Mouse (Mus musculus) cortical plate, adult 2 months (tissue): ENCODE measurements around the gene Inpp5a. TPM values are rescaled to one million over a fixed set of nuclear protein-coding genes. Genes with fewer than 3 reads are reported as not detected.

Experiments used
- H3K27ac ChIP-seq: fragments of 200-500 bp; 2 replicates; pipeline ENCODE4 v1.5.1; 2012; ENCODE audit warnings: low read length, control low read depth, inconsistent platforms; ENCODE audit not compliant: insufficient read depth
- H3K4me1 ChIP-seq: fragments of 200-500 bp; 2 replicates; pipeline ENCODE4 v1.6.1; 2011; ENCODE audit warnings: low read length; ENCODE audit not compliant: control insufficient read depth, insufficient read depth
- H3K4me3 ChIP-seq: fragments of 200-500 bp; 2 replicates; pipeline ENCODE4 v1.5.1; 2011; ENCODE audit warnings: mild to moderate bottlenecking, low read length, control low read depth; ENCODE audit not compliant: insufficient read depth
- CTCF ChIP-seq: fragments of 200-500 bp; IDR thresholded peaks from 2 replicates; pipeline ENCODE4 v1.5.1; 2011; ENCODE audit warnings: mild to moderate bottlenecking, control low read depth, low read length; ENCODE audit not compliant: insufficient read depth; ENCODE audit errors: extremely low read depth
- POLR2A ChIP-seq: fragments of 200-500 bp; IDR thresholded peaks from 2 replicates; pipeline ENCODE4 v1.6.1; 2011; ENCODE audit warnings: mild to moderate bottlenecking, low read length, control low read depth; ENCODE audit not compliant: insufficient read depth; ENCODE audit errors: extremely low read depth
- polyA plus RNA-seq: library from polyadenylated mRNA; depleted of rRNA; stranded (reverse); fragments of >200 nt; gene quantifications from 2 replicates; pipeline ENCODE4 v1.2.3, GENCODE M21; 2012

Gene Inpp5a
- polyA plus RNA-seq, 1 experiment, result 27.8 TPM

GRCm38 (mm10) chr7:139360890-139361559, 27.9 kb upstream of the Inpp5a start:
- TF ChIP-seq POLR2A (no peak), CTCF (no peak)
- Histone ChIP-seq H3K27ac (no peak overlapping the region), H3K4me1 (peaks cover 14% of the 10 kb centered on the region), H3K4me3 (no peak overlapping the region)

- no peak overlapping the region for H3K27ac ChIP-seq
- H3K4me1 ChIP-seq, result peaks cover 14% of the 10 kb centered on the region
- H3K4me3 ChIP-seq, result no peak overlapping the region
- TF ChIP-seq CTCF, result no peak
- no peak for TF ChIP-seq POLR2A
Observed at GRCm38 (mm10) chr7:139361799-139362198, 27.1 kb upstream of the Inpp5a start.

GRCm38 (mm10) chr7:139362514-139362913, 26.4 kb upstream of the Inpp5a start:
- TF ChIP-seq CTCF (no peak), POLR2A (no peak)
- H3K27ac ChIP-seq, result no peak overlapping the region
- peaks cover 14% of the 10 kb centered on the region for H3K4me1 ChIP-seq
- no peak overlapping the region for H3K4me3 ChIP-seq

- Histone ChIP-seq H3K27ac (peak overlapping the region; percentile 22), H3K4me3 (no peak overlapping the region), H3K4me1 (peaks cover 16% of the 10 kb centered on the region)
- no peak for TF ChIP-seq CTCF
- TF ChIP-seq POLR2A, result no peak
Observed at GRCm38 (mm10) chr7:139363281-139364004, 25.5 kb upstream of the Inpp5a start.

DNA sequence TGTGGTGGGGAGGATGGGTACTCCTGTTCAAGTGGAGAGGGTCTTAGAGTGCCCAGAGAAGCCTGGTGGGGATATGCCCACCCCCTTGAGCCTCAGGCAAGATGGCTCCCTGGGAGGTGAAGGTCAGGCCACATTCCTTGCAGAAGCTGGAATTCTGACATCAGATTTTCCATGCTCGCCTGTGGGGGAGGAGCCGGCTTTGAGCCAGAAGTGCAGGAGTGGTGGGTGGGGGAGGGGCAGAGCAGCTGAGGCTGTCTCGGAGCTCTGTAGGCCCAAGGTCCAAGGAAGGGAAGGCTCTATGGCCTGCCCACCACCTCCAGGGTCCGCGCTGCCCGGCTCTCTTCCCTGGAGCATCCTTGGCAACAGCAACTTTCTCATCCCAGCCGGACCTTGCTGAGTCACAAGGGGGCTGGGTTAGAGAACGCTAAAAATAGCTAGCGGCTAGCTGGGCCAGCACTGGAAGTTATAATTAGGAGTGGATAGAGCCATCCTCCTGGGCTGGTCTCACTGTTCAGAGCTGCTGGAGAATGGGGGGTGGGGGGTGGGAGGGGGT, 24.8 kb upstream of the Inpp5a start:
- H3K4me1 ChIP-seq, result peaks cover 16% of the 10 kb centered on the region
- no peak for TF ChIP-seq CTCF
- TF ChIP-seq POLR2A, result no peak
- peak overlapping the region; percentile 22 for H3K27ac ChIP-seq
- no peak overlapping the region for H3K4me3 ChIP-seq

DNA sequence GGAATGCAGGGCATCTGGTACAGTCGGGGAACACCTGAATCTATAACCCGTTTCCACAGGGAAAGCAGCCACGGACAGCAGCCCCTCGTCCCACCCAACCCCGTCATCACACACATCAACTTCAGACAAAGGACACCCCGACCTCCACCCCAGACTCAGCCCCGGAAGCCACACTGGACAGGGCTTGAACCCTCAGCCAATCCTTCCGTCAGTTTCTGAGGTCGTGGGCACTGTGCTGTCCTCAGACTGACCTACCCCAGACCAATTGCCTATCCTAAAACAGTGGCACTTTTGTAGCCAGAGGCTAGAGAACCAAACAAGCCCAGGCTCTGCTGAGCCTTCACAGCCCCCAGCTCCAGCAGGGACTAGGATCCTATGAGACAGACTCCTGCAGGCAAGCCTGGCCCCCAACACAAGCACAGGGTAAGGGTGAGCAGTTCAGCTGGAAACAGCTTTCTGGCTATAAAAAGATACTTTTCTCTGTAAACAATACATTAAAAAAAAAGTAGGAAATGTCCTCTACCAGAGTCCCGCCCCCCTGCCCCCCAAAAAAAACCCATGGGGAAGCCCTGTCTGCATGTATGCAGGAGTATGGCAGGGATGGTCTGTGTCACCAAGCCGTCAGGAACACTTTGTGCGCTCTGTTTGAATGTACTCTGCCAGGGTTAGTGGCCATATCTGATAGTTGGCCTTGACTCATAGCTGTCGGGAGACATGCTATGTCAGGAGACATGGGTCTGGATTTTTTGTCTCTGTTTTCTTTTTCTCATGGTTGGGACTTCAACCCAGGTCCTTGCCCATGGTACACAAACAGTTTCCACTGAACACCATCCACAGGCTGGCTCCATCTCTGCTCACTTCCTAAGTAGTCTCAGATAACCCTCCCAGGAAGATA, 23.7 kb upstream of the Inpp5a start:
- no peak overlapping the region for H3K4me3 ChIP-seq
- H3K27ac ChIP-seq, result no peak overlapping the region
- TF ChIP-seq POLR2A (no peak), CTCF (no peak)
- peaks cover 16% of the 10 kb centered on the region for H3K4me1 ChIP-seq

DNA sequence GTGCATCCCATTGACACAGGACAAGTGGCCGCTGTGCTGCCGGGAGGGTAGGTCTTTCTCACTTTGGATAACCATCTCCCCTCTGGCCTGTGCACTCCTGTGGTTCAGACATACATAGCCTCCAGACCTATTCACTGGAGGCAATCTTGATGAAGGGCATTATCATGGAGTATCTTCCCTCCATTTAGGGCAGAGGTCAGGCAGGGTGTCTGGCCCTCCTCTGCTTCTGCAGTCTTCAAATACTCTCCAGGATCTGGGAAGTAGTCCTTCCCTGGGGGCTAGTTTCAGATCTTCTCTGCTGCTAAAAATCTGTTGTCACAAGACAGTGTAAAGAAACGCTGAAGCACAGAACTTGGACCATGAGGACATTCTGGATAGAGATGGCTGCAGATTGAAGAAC, 22.8 kb upstream of the Inpp5a start:
- TF ChIP-seq POLR2A, result no peak
- no peak for TF ChIP-seq CTCF
- no peak overlapping the region for H3K4me3 ChIP-seq
- H3K4me1 ChIP-seq, result peaks cover 16% of the 10 kb centered on the region
- no peak overlapping the region for H3K27ac ChIP-seq

DNA sequence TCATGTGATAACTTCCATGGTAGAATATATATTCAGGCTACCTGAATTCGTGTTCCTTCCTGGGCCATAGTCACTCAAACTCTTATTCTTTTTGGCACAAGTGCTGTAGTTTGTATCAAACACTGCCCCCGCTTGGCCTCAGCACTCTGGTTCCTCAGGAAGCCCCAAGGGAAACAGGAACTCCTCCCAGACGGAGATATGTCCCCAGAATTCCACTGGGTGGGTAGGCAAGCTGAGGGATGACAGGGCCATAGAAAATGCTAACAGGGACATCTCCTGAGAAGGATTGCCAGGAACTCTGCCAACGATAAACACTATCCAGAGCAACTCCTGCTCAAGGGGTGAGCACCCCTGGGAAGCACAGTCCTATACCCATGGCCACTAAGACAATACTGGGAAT, 22.4 kb upstream of the Inpp5a start:
- TF ChIP-seq CTCF, result no peak
- no peak for TF ChIP-seq POLR2A
- H3K4me3 ChIP-seq, result no peak overlapping the region

GRCm38 (mm10) chr7:139368218-139368617, 20.7 kb upstream of the Inpp5a start:
- no peak for TF ChIP-seq POLR2A
- no peak for TF ChIP-seq CTCF
- H3K4me3 ChIP-seq, result no peak overlapping the region
- H3K27ac ChIP-seq, result no peak overlapping the region
- peaks cover 13% of the 10 kb centered on the region for H3K4me1 ChIP-seq

More for the DNA sequence above, 22.4 kb upstream of the Inpp5a start:
- Histone ChIP-seq H3K4me1 (peaks cover 16% of the 10 kb centered on the region), H3K27ac (no peak overlapping the region)
